Mouse (Mus musculus) bone marrow, adult 2 months (tissue): ENCODE data around the gene Katna1.

Source experiments
- CTCF ChIP-seq: fragments of 200-500 bp; IDR thresholded peaks from 2 replicates; pipeline ENCODE4 v1.5.1; 2011; ENCODE audit warnings: low read length, control low read depth; ENCODE audit not compliant: control insufficient read depth, insufficient read depth
- POLR2A ChIP-seq: fragments of 200-500 bp; IDR thresholded peaks from 2 replicates; pipeline ENCODE4 v1.6.1; 2011; ENCODE audit warnings: low read depth, mild to moderate bottlenecking, control low read depth, low read length, borderline replicate concordance; ENCODE audit not compliant: control insufficient read depth

GRCm38 (mm10) chr10:7737122-7737521 lies 11.3 kb downstream of the Katna1 start:
- no peak for TF ChIP-seq CTCF
- no peak for TF ChIP-seq POLR2A
